Mouse (Mus musculus) cerebellum, adult 2 months (tissue): ENCODE data around the gene BC030500.

ENCODE experiments used
- CTCF ChIP-seq: fragments of 200-500 bp; IDR thresholded peaks from 2 replicates; pipeline ENCODE4 v1.5.1; 2011; ENCODE audit warnings: low read depth, mild to moderate bottlenecking, control low read depth, low read length, moderate library complexity, borderline replicate concordance; ENCODE audit not compliant: insufficient read depth
- POLR2A ChIP-seq: fragments of 200-500 bp; IDR thresholded peaks from 2 replicates; pipeline ENCODE4 v1.6.1; 2011; ENCODE audit warnings: low read length, control low read depth, borderline replicate concordance; ENCODE audit not compliant: insufficient read depth

DNA sequence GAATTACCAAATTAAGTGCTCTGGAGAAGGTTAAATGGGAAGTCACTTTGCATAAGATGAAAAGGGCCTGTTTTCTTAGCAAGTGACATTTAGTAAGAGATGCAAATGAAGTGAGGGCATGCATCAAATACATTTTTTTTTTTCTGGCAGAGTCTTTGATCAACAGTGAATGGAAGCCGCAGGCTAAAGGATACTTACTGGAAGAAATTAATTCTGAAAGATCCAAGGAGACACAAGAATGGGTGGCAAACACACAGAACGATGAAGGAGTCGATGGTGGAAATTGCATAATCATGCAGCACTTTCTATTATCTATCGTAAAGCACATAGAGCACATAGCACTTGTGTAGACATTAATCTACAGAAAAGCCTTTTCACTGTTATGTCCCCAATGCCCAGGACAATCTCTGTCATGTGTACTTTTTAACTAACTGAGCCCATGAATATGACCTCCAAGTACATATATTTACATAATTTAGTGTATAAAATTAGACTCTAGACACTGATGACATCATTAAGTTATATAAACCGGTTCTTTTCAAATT is 45.7 kb downstream of the BC030500 start:
- TF ChIP-seq CTCF = no peak
- no peak for TF ChIP-seq POLR2A
